Mouse (Mus musculus) CH12.LX (cell line): Measurements from ENCODE around the gene Ankrd24. TPM values are rescaled to one million over a fixed set of nuclear protein-coding genes. Genes with fewer than 3 reads are reported as not detected.

Experiments
- DNase-seq: peaks from one replicate; pipeline ENCODE4 v3.0.0-alpha.2; 2013; ENCODE audit errors: extremely low read depth
- H3K27ac ChIP-seq: 2 replicates; pipeline ENCODE4 v1.5.1; 2012; ENCODE audit warnings: low read depth, mild to moderate bottlenecking, control low read depth, moderate library complexity; ENCODE audit not compliant: insufficient read depth
- H3K27me3 ChIP-seq: replicated peaks from 2 replicates; pipeline ENCODE3; 2012; ENCODE audit warnings: inconsistent platforms
- H3K36me3 ChIP-seq, 2 experiments: replicated peaks in 1 of 2; 2 replicates each; pipeline versions ENCODE3 to v1.6.1; 2012; ENCODE audit warnings: inconsistent platforms in 1 of 2, low read length in 1 of 2, mild to moderate bottlenecking in 1 of 2, mixed read lengths in 1 of 2, moderate library complexity in 1 of 2; ENCODE audit not compliant: control insufficient read depth in 1 of 2, insufficient read depth in 1 of 2
- H3K4me1 ChIP-seq, 2 experiments: 2 replicates each; pipeline ENCODE4 v1.6.1; 2012; ENCODE audit warnings: inconsistent platforms in 1 of 2, moderate library complexity in 1 of 2; ENCODE audit not compliant: insufficient read depth in 2 of 2, control insufficient read depth in 1 of 2
- H3K4me2 ChIP-seq: 2 replicates; pipeline ENCODE4 v1.6.1; 2012; ENCODE audit warnings: low read depth, mild to moderate bottlenecking, control low read depth; ENCODE audit not compliant: poor library complexity, insufficient read depth, severe bottlenecking
- H3K4me3 ChIP-seq, 3 experiments: fragments of 150-350 bp in 1 of 3; sonication (generic) in 1 of 3; replicated peaks in 1 of 3; 2 replicates each; pipeline versions ENCODE3 to v1.5.1; 2011 to 2012; ENCODE audit warnings: low read depth in 2 of 3, low read length in 2 of 3, mild to moderate bottlenecking in 2 of 3, moderate library complexity in 2 of 3, control low read depth in 1 of 3, improper control_type of control experiment in 1 of 3, inconsistent platforms in 1 of 3, mixed read lengths in 1 of 3; ENCODE audit not compliant: poor library complexity in 1 of 3
- H3K79me2 ChIP-seq: replicated peaks from 2 replicates; pipeline ENCODE4 v1.6.1; 2012; ENCODE audit warnings: mild to moderate bottlenecking, moderate library complexity; ENCODE audit not compliant: control insufficient read depth, poor library complexity, insufficient read depth, severe bottlenecking; ENCODE audit errors: extremely low read depth
- H3K9ac ChIP-seq: 2 replicates; pipeline ENCODE4 v1.6.1; 2012; ENCODE audit warnings: low read depth, mild to moderate bottlenecking, control low read depth, moderate library complexity; ENCODE audit not compliant: insufficient read depth
- H3K9me3 ChIP-seq: replicated peaks from 2 replicates; pipeline ENCODE3; 2012; ENCODE audit warnings: low read length, inconsistent platforms, mixed read lengths
- BHLHE40 ChIP-seq: IDR thresholded peaks from 2 replicates; pipeline ENCODE4 v1.6.1; 2011; ENCODE audit warnings: mild to moderate bottlenecking, low read depth, low read length, improper control_type of control experiment
- CHD1 ChIP-seq: IDR thresholded peaks from 2 replicates; pipeline ENCODE4 v1.6.1; 2012; ENCODE audit warnings: low read depth, low read length, improper control_type of control experiment, inconsistent platforms
- CHD2 ChIP-seq: IDR thresholded peaks from 2 replicates; pipeline ENCODE4 v1.6.1; 2011; ENCODE audit warnings: low read length, improper control_type of control experiment
- ELF1 ChIP-seq: IDR thresholded peaks from 2 replicates; pipeline ENCODE4 v1.6.1; 2014; ENCODE audit warnings: low read depth, mild to moderate bottlenecking, inconsistent platforms, low read length, improper control_type of control experiment
- EP300 ChIP-seq: IDR thresholded peaks from 2 replicates; pipeline ENCODE4 v1.6.1; 2011; ENCODE audit warnings: low read length, improper control_type of control experiment
- ETS1 ChIP-seq: conservative IDR thresholded peaks from 2 replicates; pipeline ENCODE4 v1.6.1; 2012; ENCODE audit warnings: low read depth, mild to moderate bottlenecking, inconsistent platforms, low read length, improper control_type of control experiment, moderate library complexity
- GABPA ChIP-seq: IDR thresholded peaks from 2 replicates; pipeline ENCODE4 v1.6.1; 2012; ENCODE audit warnings: low read depth, low read length, improper control_type of control experiment, inconsistent platforms; ENCODE audit not compliant: insufficient replicate concordance
- HCFC1 ChIP-seq: IDR thresholded peaks from 2 replicates; pipeline ENCODE4 v1.6.1; 2012; ENCODE audit warnings: low read depth, mild to moderate bottlenecking, inconsistent platforms, low read length, improper control_type of control experiment
- KAT2A ChIP-seq: IDR thresholded peaks from 2 replicates; pipeline ENCODE4 v1.6.1; 2012; ENCODE audit warnings: low read length, improper control_type of control experiment, inconsistent platforms; ENCODE audit not compliant: insufficient replicate concordance
- MAX ChIP-seq: IDR thresholded peaks from 2 replicates; pipeline ENCODE4 v1.6.1; 2011; ENCODE audit warnings: low read length, improper control_type of control experiment
- MEF2A ChIP-seq: IDR thresholded peaks from 2 replicates; pipeline ENCODE4 v1.6.1; 2014; ENCODE audit warnings: low read depth, mild to moderate bottlenecking, inconsistent platforms, low read length, improper control_type of control experiment, borderline replicate concordance
- MXI1 ChIP-seq: IDR thresholded peaks from 2 replicates; pipeline ENCODE4 v1.6.1; 2011; ENCODE audit warnings: mild to moderate bottlenecking, low read depth, low read length, improper control_type of control experiment
- NELFE ChIP-seq: IDR thresholded peaks from 2 replicates; pipeline ENCODE4 v1.6.1; 2011; ENCODE audit warnings: low read depth, low read length, improper control_type of control experiment
- PAX5 ChIP-seq: IDR thresholded peaks from 2 replicates; pipeline ENCODE4 v1.6.1; 2012; ENCODE audit warnings: low read length, inconsistent platforms, mixed read lengths
- RAD21 ChIP-seq: IDR thresholded peaks from 2 replicates; pipeline ENCODE4 v1.6.1; 2011; ENCODE audit warnings: low read depth, mild to moderate bottlenecking, low read length, improper control_type of control experiment, moderate library complexity
- SIN3A ChIP-seq: IDR thresholded peaks from 2 replicates; pipeline ENCODE4 v1.6.1; 2012; ENCODE audit warnings: low read length, improper control_type of control experiment, inconsistent platforms
- TCF12 ChIP-seq: IDR thresholded peaks from 2 replicates; pipeline ENCODE4 v1.6.1; 2014; ENCODE audit warnings: low read depth, mild to moderate bottlenecking, inconsistent platforms, low read length, improper control_type of control experiment
- UBTF ChIP-seq: IDR thresholded peaks from 2 replicates; pipeline ENCODE4 v1.6.1; 2012; ENCODE audit warnings: low read depth, mild to moderate bottlenecking, inconsistent platforms, low read length, improper control_type of control experiment, moderate library complexity
- USF2 ChIP-seq: conservative IDR thresholded peaks from 2 replicates; pipeline ENCODE4 v1.6.1; 2011; ENCODE audit warnings: low read depth, low read length, improper control_type of control experiment
- ZKSCAN1 ChIP-seq: IDR thresholded peaks from 2 replicates; pipeline ENCODE4 v1.6.1; 2012; ENCODE audit warnings: low read depth, inconsistent platforms, low read length, improper control_type of control experiment, borderline replicate concordance
- ZMIZ1 ChIP-seq: IDR thresholded peaks from 2 replicates; pipeline ENCODE4 v1.6.1; 2012; ENCODE audit warnings: low read depth, mild to moderate bottlenecking, inconsistent platforms, low read length, improper control_type of control experiment
- ZNF384 ChIP-seq: IDR thresholded peaks from 2 replicates; pipeline ENCODE4 v1.6.1; 2012; ENCODE audit warnings: low read depth, low read length, improper control_type of control experiment, inconsistent platforms
- dilution Hi-C: fragments of 300-500 bp; cut with MboI; formaldehyde crosslinking; loops from 2 replicates; pipeline ENCODE4 v1.14.3; 2020; ENCODE audit warnings: low sequenced_read_pairs; ENCODE audit not compliant: extremely low pct_unique_long_range_greater_than_20kb, extremely low pct_ligation_motif_present
- in situ Hi-C: fragments of 300-500 bp; cut with MboI; formaldehyde crosslinking; loops from 3 replicates; pipeline ENCODE4 v1.14.3; 2019; ENCODE audit warnings: low sequenced_read_pairs, low pct_ligation_motif_present, low pct_unique_long_range_greater_than_20kb, mixed read lengths
- polyA plus RNA-seq: library from polyadenylated mRNA; unstranded; fragments of >175 nt; gene quantifications from 2 replicates; pipeline ENCODE4 v1.2.1, GENCODE M21; 2012; ENCODE audit warnings: low read depth; ENCODE audit not compliant: insufficient read length
- total RNA-seq, 2 experiments: library from RNA; depleted of rRNA; stranded (reverse); fragments of 300-350 nt in 1 of 2; fragments of >200 nt in 1 of 2; gene quantifications; 2 replicates each; pipeline ENCODE4 v1.2.3; 2012 to 2014

The Ankrd24 gene
- total and polyA plus RNA-seq, 3 experiments, result 3.7 to 5.4 (median 4.2) TPM

DNA sequence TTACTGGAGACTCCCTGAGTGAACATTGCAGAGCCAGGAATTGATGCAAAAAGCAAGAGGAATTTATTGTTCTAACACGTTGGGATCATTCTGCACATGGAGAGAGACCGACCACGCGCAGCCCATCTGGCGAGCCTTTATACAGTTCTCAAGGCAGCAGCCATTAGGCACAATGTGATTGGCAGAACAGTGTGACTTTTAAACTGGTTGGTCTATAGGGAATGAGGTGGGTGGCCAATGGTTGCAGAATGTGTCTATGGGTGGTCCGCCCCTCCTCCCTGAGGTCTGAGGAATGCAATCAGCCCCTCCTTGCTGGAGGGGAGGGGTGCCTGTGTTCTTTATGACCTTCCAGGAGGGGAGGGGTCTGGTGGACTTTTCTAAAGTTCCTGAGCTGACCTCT, 12.9 kb upstream of the Ankrd24 start:
- H3K4me2 ChIP-seq, result no peak overlapping the region
- no peak for TF ChIP-seq ZKSCAN1
- TF ChIP-seq MXI1, result no peak
- TF ChIP-seq MAX, result no peak
- TF ChIP-seq NELFE, result no peak
- no peak for TF ChIP-seq BHLHE40
- no peak for TF ChIP-seq CHD2
- no peak for TF ChIP-seq CHD1
- no peak for TF ChIP-seq EP300
- TF ChIP-seq PAX5, result no peak
- no peak for TF ChIP-seq GABPA
- H3K27me3 ChIP-seq, result peaks cover 3% of the 10 kb centered on the region
- peaks cover 0 to 6% of the 10 kb centered on the region in 2 experiments for H3K36me3 ChIP-seq
- no peak overlapping the region for H3K4me3 ChIP-seq
- DNase-seq, result no peak
- dilution Hi-C loops, result no loop called here
- H3K27ac ChIP-seq, result no peak overlapping the region
- H3K9me3 ChIP-seq, result no peaks in the 10 kb centered on the region
- no peaks in the 10 kb centered on the region for H3K4me1 ChIP-seq
- no peaks in the 10 kb centered on the region for H3K79me2 ChIP-seq
- in situ Hi-C loops, result no loop called here
- no peak overlapping the region for H3K9ac ChIP-seq

GRCm38 (mm10) chr10:81619976-81620375, 8.4 kb upstream of the Ankrd24 start:
- Histone ChIP-seq H3K4me1 (peaks cover 0 to 19% of the 10 kb centered on the region in 2 experiments; a peak in 3 of 4 replicates), H3K36me3 (peaks cover 19 to 49% of the 10 kb centered on the region in 2 experiments), H3K27ac (no peak overlapping the region), H3K79me2 (no peaks in the 10 kb centered on the region), H3K9ac (no peak overlapping the region), H3K4me2 (no peak overlapping the region), H3K9me3 (no peaks in the 10 kb centered on the region), H3K27me3 (peaks cover 3% of the 10 kb centered on the region), H3K4me3 (no peak overlapping the region)
- TF ChIP-seq MEF2A (no peak), ZNF384 (no peak), SIN3A (no peak), EP300 (no peak), NELFE (no peak), RAD21 (no peak), ETS1 (no peak), ZMIZ1 (no peak), PAX5 (no peak), HCFC1 (no peak), KAT2A (no peak), UBTF (no peak), ZKSCAN1 (no peak), TCF12 (no peak), ELF1 (no peak), USF2 (no peak), GABPA (no peak)
- no peak for DNase-seq
- dilution Hi-C loops, result no loop called here
- in situ Hi-C loops, result no loop called here
